Mouse (Mus musculus) lung, adult 2 months (tissue): ENCODE results near the gene 1700010B08Rik.

Source experiments
- CTCF ChIP-seq: fragments of 200-500 bp; IDR thresholded peaks from 2 replicates; pipeline ENCODE4 v1.5.1; 2011; ENCODE audit warnings: mild to moderate bottlenecking, low read length, control low read depth; ENCODE audit not compliant: insufficient read depth
- POLR2A ChIP-seq: fragments of 200-500 bp; IDR thresholded peaks from 2 replicates; pipeline ENCODE4 v1.6.1; 2011; ENCODE audit warnings: low read depth, mild to moderate bottlenecking, control low read depth, low read length, borderline replicate concordance; ENCODE audit errors: extremely low read depth

DNA sequence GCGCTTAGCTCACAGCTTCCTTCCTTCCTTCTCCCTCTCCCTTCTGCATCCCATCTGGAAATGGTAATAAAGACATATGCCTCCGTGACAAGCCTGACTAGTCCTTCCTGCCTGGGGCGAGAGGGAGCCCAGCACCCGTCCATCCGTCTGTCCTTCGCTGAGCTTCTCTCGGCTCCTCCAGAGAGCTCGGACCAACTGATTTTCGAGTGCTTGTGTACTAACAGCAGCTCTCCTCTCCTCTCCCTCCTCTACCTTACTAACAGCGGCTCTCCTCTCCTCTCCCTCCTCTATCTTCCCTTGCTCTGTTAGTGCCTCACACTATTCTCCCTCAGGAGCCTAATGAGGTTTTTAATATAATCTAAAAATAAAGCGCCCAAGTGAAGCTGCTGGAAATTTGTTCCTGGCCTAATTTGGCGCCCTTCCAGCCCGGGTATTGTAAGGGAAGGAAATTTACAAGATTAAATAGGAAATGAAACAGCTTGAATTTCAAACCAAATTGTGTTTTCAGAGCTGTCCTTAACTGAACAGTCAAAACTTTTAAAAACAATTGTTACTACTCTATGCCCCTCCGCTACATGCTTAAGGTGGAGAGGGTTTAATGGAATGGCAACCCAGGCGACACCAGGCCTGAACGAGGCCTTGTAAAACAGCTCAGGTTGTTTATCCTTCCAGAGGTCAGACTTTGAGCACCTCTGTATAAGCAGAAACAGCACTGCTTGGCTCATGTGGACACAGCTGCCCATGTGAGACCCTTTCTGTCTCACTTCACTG lies 16.9 kb upstream of the 1700010B08Rik start:
- TF ChIP-seq POLR2A (no peak), CTCF (no peak)
